In the genomic region with DNA sequence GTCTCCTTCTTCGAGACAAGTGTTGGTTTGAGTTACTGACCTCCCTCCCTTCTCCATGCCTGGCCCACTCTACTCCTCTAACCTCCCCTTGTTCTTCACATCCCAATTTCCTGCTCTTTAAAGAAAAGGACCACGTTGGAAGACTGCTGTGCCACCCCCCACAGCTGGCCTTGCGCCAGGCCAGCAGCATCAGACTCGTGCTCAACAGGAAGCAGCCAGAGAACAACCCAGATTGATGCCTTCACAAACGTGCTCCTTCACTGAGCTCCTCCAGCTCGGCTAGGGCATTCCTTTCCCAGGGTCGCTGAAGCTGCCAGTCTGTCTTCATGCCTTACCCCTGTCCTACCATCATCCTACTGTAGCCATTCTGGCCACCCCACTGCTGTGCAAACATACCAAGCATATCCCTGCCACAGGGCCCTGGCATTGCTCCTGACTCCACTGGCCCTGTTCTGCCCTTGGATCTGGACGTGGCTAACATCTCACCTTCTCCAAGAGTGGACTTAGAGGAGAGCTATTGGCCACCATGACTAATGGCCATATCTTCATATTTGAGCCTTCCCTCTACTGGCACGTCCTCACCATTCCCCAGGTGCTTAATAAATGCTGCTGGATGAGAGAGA, we compare ENCODE assay signal across 22 mouse cellular contexts. TPM values are rescaled to one million over a fixed set of nuclear protein-coding genes. Genes with fewer than 3 reads are reported as not detected.
A peak's percentile ranks its signal among the peaks of the same experiment; 100 is the strongest.
DNase-seq lines count a peak whose midpoint lies in the region; ATAC-seq and TF ChIP-seq lines count a peak whose summit lies in the region.
"Had no signal": no experiment of that assay in that cellular context is flagged by ENCODE, and none has a peak within 500 bp of the region (broad histone marks: within the 10 kb centered on the region; RNA-seq: fewer than 3 reads in every experiment).

No protein-coding gene starts in this region.

- H3K4me2 ChIP-seq in embryonic facial prominence, embryonic 14.5 days (ENCODE audit: low read depth, low read length), result no peak overlapping the region
- no peak overlapping the region for H3K4me2 ChIP-seq in lung, embryonic 15.5 days
- no peak overlapping the region for H3K4me2 ChIP-seq in neural tube, embryonic 15.5 days
- H3K4me2 ChIP-seq: forebrain, embryonic 13.5 days; heart, embryonic 11.5 days; hindbrain, embryonic 15.5 days; liver, embryonic 13.5 days; midbrain, embryonic 12.5 days; neural tube, embryonic 13.5 days had no signal

- H3K4me1 ChIP-seq in embryonic facial prominence, embryonic 14.5 days (ENCODE audit: control insufficient read depth, insufficient read depth, low read length), result no peaks in the 10 kb centered on the region; the same call in 1 of the 2 replicates
- H3K4me1 ChIP-seq in embryonic facial prominence, embryonic 10.5 days, result no peaks in the 10 kb centered on the region
- H3K4me1 ChIP-seq in lung, embryonic 15.5 days, result peaks cover 12% of the 10 kb centered on the region
- peaks cover 8% of the 10 kb centered on the region; the same call in 1 of the 2 replicates for H3K4me1 ChIP-seq in neural tube, embryonic 15.5 days
- H3K4me1 ChIP-seq: liver, embryonic 13.5 days had no signal

- H3K9me3 ChIP-seq in embryonic facial prominence, embryonic 14.5 days (ENCODE audit: control insufficient read depth, low read length), result no peaks in the 10 kb centered on the region
- H3K9me3 ChIP-seq in embryonic facial prominence, embryonic 10.5 days, result no peaks in the 10 kb centered on the region
- H3K9me3 ChIP-seq in lung, embryonic 15.5 days, result no peaks in the 10 kb centered on the region
- no peaks in the 10 kb centered on the region for H3K9me3 ChIP-seq in neural tube, embryonic 15.5 days (replicated peaks)
- H3K9me3 ChIP-seq: forebrain, embryonic 13.5 days; hindbrain, embryonic 15.5 days; liver, embryonic 13.5 days; midbrain, embryonic 12.5 days; neural tube, embryonic 13.5 days had no signal

- H3K9ac ChIP-seq in embryonic facial prominence, embryonic 14.5 days (ENCODE audit: low read depth, low read length), result no peak overlapping the region
- H3K9ac ChIP-seq in lung, embryonic 15.5 days, result no peak overlapping the region
- no peak overlapping the region for H3K9ac ChIP-seq in neural tube, embryonic 15.5 days (replicated peaks)
- H3K9ac ChIP-seq: forebrain, embryonic 13.5 days; hindbrain, embryonic 15.5 days; liver, embryonic 13.5 days; midbrain, embryonic 12.5 days; neural tube, embryonic 13.5 days had no signal

- intact Hi-C loops in left cerebral cortex, postnatal 4 days (cut with DNase I), result no loop called here
- intact Hi-C loops in left cerebral cortex, adult 2 months (cut with DNase I), result no loop called here

- DNase-seq in embryonic facial prominence, embryonic 14.5 days (ENCODE audit: low spot score), result peak; percentile 37
- DNase-seq in embryonic facial prominence, embryonic 10.5 days (ENCODE audit: low spot score), result no peak
- peak; percentile 24 for DNase-seq in left cerebral cortex, postnatal 4 days
- DNase-seq in left cerebral cortex, adult 2 months (ENCODE audit: extremely low spot score in 1 of 2, low spot score in 2 of 2), result no peak
- DNase-seq in lung, postnatal 25 days (ENCODE audit: low spot score), result no peak
- DNase-seq in lung, postnatal 10 days, result peak; percentile 39
- DNase-seq: adrenal gland, postnatal 10 days; cerebellum, adult 11-12 months; gastrocnemius, postnatal 10 days; kidney, adult 18-20 months; liver, embryonic 13.5 days; thymus, postnatal 4 days had no signal

- no peaks in the 10 kb centered on the region for H3K36me3 ChIP-seq in embryonic facial prominence, embryonic 14.5 days (ENCODE audit: control insufficient read depth, insufficient read depth, low read length)
- no peaks in the 10 kb centered on the region for H3K36me3 ChIP-seq in embryonic facial prominence, embryonic 10.5 days (replicated peaks)
- no peaks in the 10 kb centered on the region for H3K36me3 ChIP-seq in lung, embryonic 15.5 days
- no peaks in the 10 kb centered on the region for H3K36me3 ChIP-seq in neural tube, embryonic 15.5 days
- H3K36me3 ChIP-seq: hindbrain, embryonic 15.5 days; liver, embryonic 13.5 days; midbrain, embryonic 12.5 days; neural tube, embryonic 13.5 days had no signal

- no peaks in the 10 kb centered on the region for H3K27me3 ChIP-seq in embryonic facial prominence, embryonic 14.5 days (replicated peaks; ENCODE audit: control insufficient read depth, insufficient read depth, low read length)
- H3K27me3 ChIP-seq in embryonic facial prominence, embryonic 10.5 days (replicated peaks; ENCODE audit: low read depth, poor library complexity, severe bottlenecking), result no peaks in the 10 kb centered on the region
- no peaks in the 10 kb centered on the region for H3K27me3 ChIP-seq in lung, embryonic 15.5 days
- no peaks in the 10 kb centered on the region; the same call in 1 of the 2 replicates for H3K27me3 ChIP-seq in neural tube, embryonic 15.5 days (replicated peaks)
- H3K27me3 ChIP-seq: forebrain, embryonic 13.5 days; hindbrain, embryonic 15.5 days; liver, embryonic 13.5 days; midbrain, embryonic 12.5 days; neural tube, embryonic 13.5 days; Patski had no signal

- H3K27ac ChIP-seq in embryonic facial prominence, embryonic 14.5 days (replicated peaks; ENCODE audit: low read depth, low read length), result no peak overlapping the region
- H3K27ac ChIP-seq in embryonic facial prominence, embryonic 10.5 days (replicated peaks), result no peak overlapping the region
- no peak overlapping the region for H3K27ac ChIP-seq in left cerebral cortex, adult 2 months
- H3K27ac ChIP-seq in lung, embryonic 15.5 days, result no peak overlapping the region
- H3K27ac ChIP-seq in neural tube, embryonic 15.5 days (replicated peaks), result no peak overlapping the region
- H3K27ac ChIP-seq: forebrain, embryonic 13.5 days; hindbrain, embryonic 15.5 days; liver, embryonic 13.5 days; midbrain, embryonic 12.5 days; neural tube, embryonic 13.5 days had no signal

- TF ChIP-seq CTCF in left cerebral cortex, adult 2 months (IDR thresholded peaks at IDR 0.05), result no peak

- ATAC-seq in embryonic facial prominence, embryonic 14.5 days (ENCODE audit: low read depth), result no peak
- peak; percentile 23; the same call in 1 of the 2 replicates for ATAC-seq in lung, embryonic 15.5 days (ENCODE audit: borderline replicate concordance, extremely low read depth, low FRiP score, low TSS enrichment)
- no peak for ATAC-seq in neural tube, embryonic 15.5 days (ENCODE audit: low FRiP score)
- ATAC-seq: forebrain, embryonic 13.5 days; Patski had no signal

- H3K4me3 ChIP-seq in embryonic facial prominence, embryonic 14.5 days (ENCODE audit: low read depth, low read length), result no peak overlapping the region
- H3K4me3 ChIP-seq in embryonic facial prominence, embryonic 10.5 days, result no peak overlapping the region
- no peak overlapping the region for H3K4me3 ChIP-seq in left cerebral cortex, adult 2 months
- no peak overlapping the region for H3K4me3 ChIP-seq in lung, embryonic 15.5 days
- H3K4me3 ChIP-seq in neural tube, embryonic 15.5 days (replicated peaks), result no peak overlapping the region
- H3K4me3 ChIP-seq: forebrain, embryonic 13.5 days; hindbrain, embryonic 15.5 days; liver, embryonic 13.5 days; midbrain, embryonic 12.5 days; neural tube, embryonic 13.5 days had no signal

- 54% methylated on average over 9 of the region's 9 CpGs for WGBS in embryonic facial prominence, embryonic 14.5 days
- 81% methylated on average over 9 of the region's 9 CpGs for WGBS in embryonic facial prominence, embryonic 10.5 days
- WGBS in lung, embryonic 15.5 days, result 43% methylated on average over 9 of the region's 9 CpGs
- 64% methylated on average over 9 of the region's 9 CpGs for whole genome bisulfite sequencing in neural tube, embryonic 15.5 days

RNA-seq across cellular contexts. Expression of gene Galnt18, which starts 13.5 kb away (rescaled TPM):
- polyA plus RNA-seq in embryonic facial prominence, embryonic 14.5 days (2014; fragmentation: Nextera tagmentation; extraction: Ambion mirVana), result 19.2 and 20.8 TPM in 2 replicates
- 8.8 and 9.9 TPM in 2 replicates for polyA plus RNA-seq in embryonic facial prominence, embryonic 10.5 days (2016; fragmentation: Nextera tagmentation; extraction: Ambion mirVana)
- 10 to 100 TPM; 28.9 to 30.6 TPM for total RNA-seq in left cerebral cortex, postnatal 4 days (2021)
- total RNA-seq in left cerebral cortex, adult 2 months (2021), result 10 to 100 TPM; 42.0 to 42.3 TPM
- 35.8 and 38.2 TPM in 2 replicates for polyA plus RNA-seq in lung, embryonic 15.5 days (2015; fragmentation: Nextera tagmentation; extraction: Ambion mirVana)
- polyA plus RNA-seq in neural tube, embryonic 15.5 days (2015; fragmentation: Nextera tagmentation; extraction: Ambion mirVana), result 16.5 and 21.3 TPM in 2 replicates
- total RNA-seq: granulocyte monocyte progenitor cell, adult 5-6 weeks; MEL had no signal

Comparison
In these comparisons a context has a peak if more than half of its experiments do, and no peak if none do; other contexts are left out.
1. DNase-seq: peak in embryonic facial prominence, embryonic 14.5 days (single experiment), left cerebral cortex, postnatal 4 days (single experiment) and lung, postnatal 10 days (single experiment); none in embryonic facial prominence, embryonic 10.5 days (single experiment), left cerebral cortex, adult 2 months (0 of 2) and lung, postnatal 25 days (single experiment).